Comparison of ENCODE assay signal across 10 mouse cellular contexts in the genomic region with DNA sequence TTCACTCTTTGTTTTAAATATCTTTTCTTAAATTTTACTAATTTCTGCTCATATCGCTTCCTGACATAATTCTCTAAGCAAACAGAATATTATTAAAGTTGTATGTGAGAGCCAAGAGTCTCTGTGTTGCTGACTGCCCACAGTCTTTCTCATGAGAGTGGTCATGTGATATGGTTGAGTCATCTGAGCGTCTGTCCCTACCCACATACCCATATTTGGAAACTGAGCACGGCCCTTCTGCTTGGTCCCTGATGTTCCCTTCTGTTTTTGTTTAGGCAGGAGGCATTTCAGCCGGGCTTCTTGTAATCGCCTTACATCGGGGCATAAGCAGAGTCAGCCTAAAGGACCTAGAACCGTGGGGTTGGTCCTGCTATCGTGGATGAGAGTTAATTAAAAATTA.
DNase-seq lines count a peak whose midpoint lies in the region; ATAC-seq and TF ChIP-seq lines count a peak whose summit lies in the region.
"Had no signal": no experiment of that assay in that cellular context is flagged by ENCODE, and none has a peak within 500 bp of the region (broad histone marks: within the 10 kb centered on the region; RNA-seq: fewer than 3 reads in every experiment).

No protein-coding gene starts in this region.

- no peak overlapping the region for H3K27ac ChIP-seq in forebrain, postnatal 0 days (ENCODE audit: low read depth, low read length)
- H3K27ac ChIP-seq in forebrain, embryonic 12.5 days = no peak overlapping the region
- H3K27ac ChIP-seq in left cerebral cortex, adult 2 months = no peak overlapping the region
- H3K27ac ChIP-seq in embryonic facial prominence, embryonic 10.5 days (replicated peaks) = no peak overlapping the region
- H3K27ac ChIP-seq in liver, embryonic 12.5 days = no peak overlapping the region
- H3K27ac ChIP-seq: hindbrain, embryonic 10.5 days; neural tube, embryonic 13.5 days had no signal

- no peaks in the 10 kb centered on the region for H3K27me3 ChIP-seq in forebrain, postnatal 0 days (ENCODE audit: insufficient read depth, low read length)
- no peaks in the 10 kb centered on the region for H3K27me3 ChIP-seq in forebrain, embryonic 12.5 days
- H3K27me3 ChIP-seq in embryonic facial prominence, embryonic 10.5 days (replicated peaks; ENCODE audit: low read depth, poor library complexity, severe bottlenecking) = no peaks in the 10 kb centered on the region
- H3K27me3 ChIP-seq in liver, embryonic 12.5 days (replicated peaks) = no peaks in the 10 kb centered on the region
- H3K27me3 ChIP-seq: neural tube, embryonic 13.5 days had no signal

- no peak for TF ChIP-seq CTCF in forebrain, postnatal 0 days (IDR thresholded peaks at IDR 0.05; ENCODE audit: low read depth)
- TF ChIP-seq CTCF in left cerebral cortex, adult 2 months (IDR thresholded peaks at IDR 0.05) = no peak

- H3K36me3 ChIP-seq in forebrain, postnatal 0 days (ENCODE audit: insufficient read depth) = peaks cover 3% of the 10 kb centered on the region; the same call in 1 of the 2 replicates
- H3K36me3 ChIP-seq in forebrain, embryonic 12.5 days (replicated peaks) = peaks cover 6% of the 10 kb centered on the region; the same call in 1 of the 2 replicates
- H3K36me3 ChIP-seq in embryonic facial prominence, embryonic 10.5 days (replicated peaks) = peaks cover 11% of the 10 kb centered on the region
- H3K36me3 ChIP-seq in liver, embryonic 12.5 days = no peaks in the 10 kb centered on the region

- DNase-seq in forebrain, postnatal 0 days = no peak
- DNase-seq in left cerebral cortex, adult 2 months (ENCODE audit: extremely low spot score in 1 of 2, low spot score in 2 of 2) = peak; percentile 28 to 31
- DNase-seq in left cerebral cortex, adult 11 months (ENCODE audit: low spot score) = no peak
- DNase-seq in embryonic facial prominence, embryonic 10.5 days (ENCODE audit: low spot score) = peak; percentile 55
- DNase-seq in ovary, postnatal 10 days (ENCODE audit: low spot score) = no peak

- no peak overlapping the region for H3K4me2 ChIP-seq in forebrain, postnatal 0 days (ENCODE audit: low read depth)
- no peak overlapping the region for H3K4me2 ChIP-seq in forebrain, embryonic 12.5 days
- H3K4me2 ChIP-seq in liver, embryonic 12.5 days = no peak overlapping the region
- H3K4me2 ChIP-seq: neural tube, embryonic 13.5 days had no signal

- H3K4me3 ChIP-seq in forebrain, postnatal 0 days (ENCODE audit: low read depth, low read length) = no peak overlapping the region
- no peak overlapping the region for H3K4me3 ChIP-seq in forebrain, embryonic 12.5 days (replicated peaks)
- H3K4me3 ChIP-seq in left cerebral cortex, adult 2 months = no peak overlapping the region
- no peak overlapping the region for H3K4me3 ChIP-seq in embryonic facial prominence, embryonic 10.5 days
- H3K4me3 ChIP-seq in liver, embryonic 12.5 days = no peak overlapping the region
- H3K4me3 ChIP-seq: hindbrain, embryonic 10.5 days; neural tube, embryonic 13.5 days had no signal

- ATAC-seq in forebrain, postnatal 0 days = peak; percentile 32; the same call in 1 of the 2 replicates
- ATAC-seq in forebrain, embryonic 12.5 days (ENCODE audit: low FRiP score) = no peak
- peak; percentile 89 for ATAC-seq in megakaryocyte progenitor cell, adult 5-6 weeks (replicated peaks; ENCODE audit: poor library complexity)
- no peak for ATAC-seq in liver, embryonic 12.5 days

- no peak overlapping the region for H3K9ac ChIP-seq in forebrain, postnatal 0 days
- H3K9ac ChIP-seq in forebrain, embryonic 12.5 days = no peak overlapping the region
- H3K9ac ChIP-seq in liver, embryonic 12.5 days = no peak overlapping the region
- H3K9ac ChIP-seq: neural tube, embryonic 13.5 days had no signal

- H3K4me1 ChIP-seq in forebrain, postnatal 0 days (ENCODE audit: insufficient read depth) = no peaks in the 10 kb centered on the region
- no peaks in the 10 kb centered on the region for H3K4me1 ChIP-seq in forebrain, embryonic 12.5 days
- H3K4me1 ChIP-seq in embryonic facial prominence, embryonic 10.5 days = peaks cover 10% of the 10 kb centered on the region; the same call in 1 of the 2 replicates
- H3K4me1 ChIP-seq in liver, embryonic 12.5 days = no peaks in the 10 kb centered on the region

- intact Hi-C loops in left cerebral cortex, adult 2 months (cut with DNase I) = loop anchor here (1.0 kb wide), 1 partner anchor 18 kb away; no protein-coding TSS in a partner anchor

- WGBS in forebrain, postnatal 0 days = 72% methylated on average over 8 of the region's 8 CpGs
- 77% methylated on average over 8 of the region's 8 CpGs for WGBS in forebrain, embryonic 12.5 days
- 48% methylated on average over 8 of the region's 8 CpGs for WGBS in embryonic facial prominence, embryonic 10.5 days
- 38% methylated on average over 8 of the region's 8 CpGs for WGBS in liver, embryonic 12.5 days (ENCODE audit: insufficient replicate concordance)

- H3K9me3 ChIP-seq in forebrain, postnatal 0 days (ENCODE audit: low read length) = no peaks in the 10 kb centered on the region
- no peaks in the 10 kb centered on the region for H3K9me3 ChIP-seq in forebrain, embryonic 12.5 days
- no peaks in the 10 kb centered on the region for H3K9me3 ChIP-seq in embryonic facial prominence, embryonic 10.5 days
- H3K9me3 ChIP-seq in liver, embryonic 12.5 days (replicated peaks) = no peaks in the 10 kb centered on the region
- H3K9me3 ChIP-seq: hindbrain, embryonic 10.5 days; neural tube, embryonic 13.5 days had no signal

Comparison
In these comparisons a context has a peak if more than half of its experiments do, and no peak if none do; other contexts are left out.
1. ATAC-seq: peak in forebrain, postnatal 0 days (single experiment) and megakaryocyte progenitor cell, adult 5-6 weeks (single experiment); none in forebrain, embryonic 12.5 days (single experiment) and liver, embryonic 12.5 days (single experiment).
2. DNase-seq: peak in left cerebral cortex, adult 2 months (2 of 2) and embryonic facial prominence, embryonic 10.5 days (single experiment); none in forebrain, postnatal 0 days (single experiment), left cerebral cortex, adult 11 months (single experiment) and ovary, postnatal 10 days (single experiment).